Mouse (Mus musculus): ENCODE data around the gene H2afz. TPM values are rescaled to one million over a fixed set of nuclear protein-coding genes. Genes with fewer than 3 reads are reported as not detected.

The H2afz gene
- total RNA-seq (2023), result 100 to 1,000 TPM; 569 to 622 TPM

DNA sequence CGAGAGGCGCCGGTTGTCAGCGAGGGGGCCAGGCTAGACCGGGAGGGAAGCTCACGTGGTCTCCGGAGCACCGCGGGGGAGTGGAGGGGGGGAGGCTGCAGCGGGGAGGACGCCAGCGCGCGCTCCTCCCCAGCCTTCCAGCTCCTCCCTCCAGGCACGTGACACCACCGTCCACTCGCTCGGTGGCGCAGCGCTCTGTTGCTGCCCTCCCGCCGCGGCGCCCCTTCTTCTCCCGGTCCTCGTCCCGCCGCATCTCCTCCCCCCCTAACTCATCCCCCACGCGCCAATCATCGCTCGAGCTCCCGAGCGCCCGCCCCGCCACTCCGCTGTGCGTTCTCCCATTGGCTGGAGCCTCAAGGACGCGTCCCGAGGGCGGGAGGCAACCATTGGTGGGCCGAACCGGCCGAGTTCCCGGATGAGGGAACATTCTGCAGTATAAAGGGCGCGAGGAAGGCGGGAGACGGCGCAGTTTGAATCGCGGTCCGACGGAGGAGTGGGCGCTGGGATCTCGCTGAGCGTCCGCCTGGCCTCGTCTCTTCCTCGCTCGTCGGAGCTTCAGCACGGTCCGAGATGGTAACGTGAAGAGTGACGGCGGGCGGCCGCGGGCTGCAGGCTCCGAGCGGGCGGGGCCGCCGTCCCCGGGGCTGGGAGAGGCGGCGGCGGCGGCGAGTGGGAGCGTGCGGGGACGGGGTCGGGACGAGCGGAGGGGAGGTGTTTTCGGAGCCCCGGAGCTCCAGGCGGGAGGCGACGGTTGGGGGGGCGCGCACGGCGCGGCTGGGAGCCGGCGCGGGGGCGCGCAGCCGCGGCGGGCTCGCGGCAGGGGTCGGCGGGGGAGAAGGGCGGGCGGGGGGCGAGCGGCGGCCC is at the start of gene H2afz:
Gene H2afz (plus strand): TSS at position 364 of the 864 bp plus-strand sequence.

DNA sequence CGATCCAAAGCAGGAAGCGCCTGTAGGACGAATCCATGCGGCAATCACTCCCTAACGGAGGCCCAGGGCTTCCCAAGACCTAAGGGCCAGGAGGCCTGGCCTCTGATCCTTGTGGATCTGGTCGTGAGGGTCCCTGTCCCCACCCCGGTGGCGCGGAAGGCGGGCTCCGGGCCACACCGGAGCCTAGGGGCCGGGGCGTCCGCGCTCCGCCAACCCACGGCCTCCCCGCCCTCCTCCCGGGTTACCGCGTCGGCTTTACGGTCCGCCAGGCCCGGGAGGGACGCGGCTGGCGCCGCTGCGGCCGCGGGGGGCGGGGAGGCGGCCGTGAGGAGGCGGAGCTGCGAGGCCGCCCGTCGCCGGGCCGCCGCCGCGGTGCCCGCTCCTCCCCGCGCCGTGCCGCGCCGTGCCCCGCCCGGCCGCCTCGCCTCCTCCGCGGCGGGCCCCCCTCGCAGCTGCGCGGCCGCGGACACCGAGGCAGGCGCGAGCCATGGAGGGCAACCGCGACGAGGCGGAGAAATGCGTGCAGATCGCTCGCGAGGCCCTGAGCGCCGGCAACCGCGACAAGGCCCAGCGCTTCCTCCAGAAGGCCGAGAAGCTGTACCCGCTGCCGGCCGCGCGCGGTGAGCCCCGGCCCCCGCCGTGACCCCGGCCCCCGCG is 3.3 kb downstream of the H2afz start, which contains the start of gene Dnajb14:
Gene Dnajb14 (plus strand): TSS at position 239 of the 657 bp plus-strand sequence.

Other genes starting within 250 kb of the H2afz start
- not detected for gene Ddit4l, start 242.9 kb upstream of the H2afz start, total RNA-seq (2023)
- gene Gm21962, start 193.0 kb upstream of the H2afz start, total RNA-seq (2023), result not detected
- gene Dnajb14, start 3.2 kb downstream of the H2afz start, total RNA-seq (2023), result 10 to 100 TPM; 21.3 to 26.0 TPM
- 10 to 100 TPM; 56.8 to 62.0 TPM for gene Lamtor3, start 54.0 kb downstream of the H2afz start, total RNA-seq (2023)
- 10 to 100 TPM; 47.2 to 47.8 TPM for gene Dapp1, start 117.1 kb downstream of the H2afz start, total RNA-seq (2023)
- not detected for gene 1110002E22Rik, start 200.6 kb downstream of the H2afz start, total RNA-seq (2023)
- not detected for gene Gm5105, start 202.9 kb downstream of the H2afz start, total RNA-seq (2023)